Mouse (Mus musculus) left cerebral cortex, adult 9 months (tissue): ENCODE results near the gene Zfp451.
A peak's percentile ranks its signal among the peaks of the same experiment; 100 is the strongest.
"Not testable (repeated sequence)": the region's sequence is repeated elsewhere in the genome, so short reads cannot be mapped to it uniquely, and the experiment has no call there.

Experiments
- DNase-seq, 2 experiments: peaks; one replicate each; pipeline ENCODE4 v3.0.0; 2022; ENCODE audit warnings: low spot score in 2 of 2

Zfp451 gene

DNA sequence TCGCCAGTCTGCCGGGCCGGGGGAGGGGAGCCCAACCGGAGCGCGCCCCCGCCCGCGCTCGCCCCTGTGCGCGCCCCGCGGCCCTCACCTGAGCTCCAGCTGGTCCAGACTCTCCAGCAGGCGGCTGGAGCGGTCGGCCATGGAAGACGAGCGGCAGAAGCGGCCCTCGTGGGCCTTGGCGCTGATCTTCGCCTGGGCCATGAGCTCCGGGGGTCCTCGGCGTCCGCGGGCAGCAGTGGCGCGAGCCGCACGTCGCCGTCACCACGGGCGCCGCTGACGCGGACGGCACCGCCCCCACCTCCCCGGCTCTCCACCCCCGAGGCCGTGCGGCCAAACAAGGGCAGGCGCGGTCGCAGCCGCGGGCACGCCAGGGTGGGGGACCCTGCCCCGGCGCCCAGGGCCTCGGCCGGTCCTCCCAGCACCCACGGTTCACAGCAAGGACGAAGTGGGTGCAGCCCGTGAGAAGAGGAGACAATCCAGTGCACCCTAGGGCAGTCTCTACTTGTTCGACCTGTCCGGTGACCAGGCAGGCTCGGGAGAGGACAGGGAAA is 56.8 kb downstream of the Zfp451 start, which contains the start of gene Bag2:
Gene Bag2 (minus strand): TSS at position 305 of the 551 bp plus-strand sequence.
- DNase-seq = peak in 1 of 2 experiments; percentile 25

DNA sequence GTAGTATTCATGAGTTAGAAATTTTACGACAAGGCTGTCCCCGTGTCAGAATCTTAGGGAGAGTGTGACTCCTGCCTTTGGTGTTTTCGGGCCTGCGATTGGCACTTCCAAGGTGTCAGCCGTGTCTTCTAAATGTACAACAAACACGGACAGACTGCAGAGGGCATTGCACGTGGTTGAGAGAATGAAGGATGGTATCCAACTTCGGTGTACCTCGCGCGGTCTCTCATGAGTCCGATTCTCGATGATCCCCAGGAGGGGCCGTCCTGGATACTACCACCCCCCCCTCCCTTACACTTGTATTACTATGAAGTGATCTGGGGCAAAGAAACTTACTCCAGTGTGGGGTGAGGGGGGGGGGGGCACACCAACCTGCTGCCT is 57.4 kb downstream of the Zfp451 start:
- DNase-seq = no peak

DNA sequence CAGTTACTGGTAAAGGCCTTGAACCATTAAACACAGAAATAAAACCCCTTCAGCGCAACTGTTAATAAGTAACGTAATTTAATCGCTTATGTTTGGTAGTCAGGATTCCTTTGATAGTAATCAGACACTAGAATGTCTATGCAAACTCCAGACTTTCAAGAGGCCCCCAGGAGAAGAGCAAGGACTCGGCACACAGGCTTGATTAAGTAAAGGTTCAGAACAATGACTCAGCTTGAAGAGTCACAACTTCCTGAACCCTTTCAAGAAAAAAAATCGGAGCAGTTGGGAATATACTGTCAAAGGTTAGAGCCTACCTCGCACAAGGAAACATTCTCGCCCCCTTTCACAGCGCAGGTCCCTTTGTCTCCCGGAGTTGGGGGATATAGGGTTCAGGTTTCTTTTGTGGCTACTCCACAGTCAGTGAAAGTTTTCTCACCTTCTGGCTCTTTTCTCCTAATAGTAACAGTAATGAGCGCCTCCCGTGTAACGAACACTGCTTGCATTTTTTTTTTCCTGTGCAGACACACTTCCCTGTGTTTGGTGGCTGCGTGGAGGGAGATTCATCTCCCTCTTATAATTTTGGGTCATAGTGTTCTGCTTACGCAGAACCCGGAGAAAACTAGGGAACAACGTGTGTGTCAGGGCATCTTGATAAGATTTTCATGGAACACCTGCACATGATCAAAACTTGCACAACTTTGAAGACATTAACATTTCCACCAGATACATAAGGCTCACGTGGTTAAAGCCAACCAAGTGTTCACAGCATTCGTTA is 58.0 kb downstream of the Zfp451 start:
- DNase-seq = no peak

DNA sequence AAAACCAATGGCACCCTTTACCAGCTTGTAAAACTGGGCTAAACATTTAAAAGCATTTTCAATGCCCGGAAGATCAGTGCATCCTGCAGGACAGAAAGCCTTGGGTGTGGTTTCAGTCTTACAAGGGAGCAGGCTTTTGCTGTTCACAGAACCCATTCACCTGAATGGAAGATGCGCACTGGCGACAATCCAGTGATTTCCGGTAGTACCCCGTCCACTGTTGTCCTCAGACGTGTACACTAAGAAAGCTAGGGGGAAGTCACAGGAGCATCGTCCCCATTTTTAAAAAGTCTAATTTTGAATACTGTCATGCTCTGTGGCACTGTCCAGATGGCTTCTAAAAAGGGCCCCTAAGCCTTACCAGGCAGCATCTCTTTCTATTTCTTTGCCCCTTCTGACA is 58.6 kb downstream of the Zfp451 start:
- no peak for DNase-seq

DNA sequence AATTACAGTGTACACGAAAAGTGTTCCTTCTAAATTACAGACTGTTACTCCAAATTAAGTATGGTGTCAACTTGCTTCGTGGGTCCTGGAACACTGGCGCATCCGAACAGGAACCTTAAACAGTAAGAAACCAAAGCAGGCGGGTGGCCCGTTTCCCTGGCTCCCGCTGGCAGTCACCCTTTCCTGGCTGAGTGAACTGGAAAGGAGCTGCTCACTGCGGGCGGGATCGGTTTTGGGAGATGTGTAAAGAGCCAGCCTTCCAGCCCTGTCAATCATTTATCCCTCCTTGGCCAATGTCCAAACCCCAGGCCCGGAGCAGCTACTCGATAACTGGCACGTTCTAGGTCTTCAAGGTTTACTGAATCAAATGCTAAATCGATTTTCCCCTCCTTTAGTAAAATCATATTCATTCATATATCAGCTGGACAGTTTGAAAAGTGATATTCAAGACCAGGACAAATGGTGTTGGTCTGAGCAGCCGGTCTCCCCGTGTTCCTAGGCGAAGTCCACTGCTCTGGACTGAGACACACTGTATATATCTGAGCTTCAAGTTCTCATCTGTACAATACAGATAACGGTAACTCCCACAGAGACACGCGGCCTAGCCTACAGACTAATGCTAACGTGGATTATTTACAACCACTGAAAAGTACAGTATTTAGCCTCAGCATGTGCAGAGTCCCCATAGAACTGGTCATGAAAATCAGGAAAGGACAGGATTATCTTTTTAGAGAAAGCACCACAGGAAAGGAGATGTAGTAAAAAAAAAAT is 59.2 kb downstream of the Zfp451 start:
- DNase-seq = no peak

DNA sequence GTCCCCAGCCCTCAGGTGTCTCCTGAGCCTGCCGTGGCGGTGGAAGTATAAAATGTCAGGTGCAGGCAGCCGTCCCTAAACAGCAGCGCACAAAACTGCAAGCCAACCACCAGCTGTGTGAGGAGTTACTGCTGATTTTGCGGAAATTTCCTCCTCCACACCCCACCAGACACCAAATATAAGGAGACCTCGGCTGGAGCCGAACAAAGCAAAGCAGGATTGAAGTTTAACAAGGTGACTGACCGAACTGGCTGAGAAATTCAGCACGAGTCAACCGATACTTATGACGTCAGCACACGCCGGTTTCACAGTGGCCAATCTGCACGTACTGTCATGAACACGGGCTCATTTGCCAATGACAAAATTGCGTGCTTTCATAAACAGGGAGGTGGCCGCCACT is 60.3 kb downstream of the Zfp451 start:
- DNase-seq = no peak

DNA sequence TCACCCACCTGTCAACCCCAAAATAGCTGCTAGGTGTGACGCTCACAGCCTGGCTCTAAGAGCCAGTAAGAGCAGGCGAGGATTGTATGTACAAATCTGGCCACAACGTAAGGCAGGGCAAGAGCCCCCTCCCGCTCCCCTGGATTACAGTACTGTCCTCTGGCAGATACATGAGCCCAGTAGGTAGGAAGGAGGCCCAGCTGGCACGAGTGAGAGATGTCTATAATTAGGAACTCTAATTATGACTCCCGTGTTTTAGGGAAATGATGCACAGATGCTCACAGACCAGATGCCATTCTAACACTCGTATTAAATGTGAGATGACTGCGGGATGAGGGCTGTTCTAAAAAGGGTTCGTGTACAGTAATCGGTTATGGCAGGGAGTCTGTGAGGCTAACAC is 63.1 kb downstream of the Zfp451 start:
- peak; percentile 42 to 55 for DNase-seq

DNA sequence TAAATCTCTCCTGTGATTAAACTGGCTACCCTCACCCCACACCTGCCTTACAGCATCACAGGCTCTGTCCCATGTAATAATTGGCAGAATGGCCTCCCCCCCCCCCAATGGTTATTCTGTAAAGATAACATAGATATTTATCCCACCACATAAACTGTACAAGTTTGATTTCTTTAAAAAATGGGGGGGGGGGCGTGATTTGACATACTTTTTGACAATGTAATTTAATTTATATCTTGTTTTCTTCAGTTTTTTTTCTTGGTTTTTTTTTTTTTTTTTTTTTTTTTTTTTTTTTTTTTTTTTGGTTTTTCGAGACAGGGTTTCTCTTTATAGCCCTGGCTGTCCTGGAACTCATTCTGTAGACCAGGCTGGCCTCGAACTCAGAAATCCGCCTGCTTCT is 64.7 kb downstream of the Zfp451 start:
- DNase-seq = not testable (repeated sequence)

DNA sequence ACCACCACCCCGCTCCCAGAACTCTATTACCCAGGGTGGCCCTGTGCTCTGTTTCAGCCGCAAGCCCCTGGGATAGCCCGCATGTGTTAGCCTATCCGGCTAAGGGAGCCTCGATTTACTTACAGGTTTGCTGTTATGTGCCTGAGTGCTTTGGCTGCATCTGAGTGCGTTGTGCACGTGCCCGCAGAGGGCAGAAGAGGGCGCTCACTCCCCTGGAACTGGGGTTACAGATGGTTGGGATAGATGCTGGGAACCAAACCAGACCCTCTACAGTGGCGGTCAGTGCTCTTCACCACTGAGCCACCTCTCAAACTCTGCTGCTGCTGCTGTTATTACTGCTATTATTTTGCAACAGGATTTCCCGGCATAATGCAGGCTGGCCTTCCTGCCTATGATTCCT is 65.3 kb downstream of the Zfp451 start:
- no peak for DNase-seq

DNA sequence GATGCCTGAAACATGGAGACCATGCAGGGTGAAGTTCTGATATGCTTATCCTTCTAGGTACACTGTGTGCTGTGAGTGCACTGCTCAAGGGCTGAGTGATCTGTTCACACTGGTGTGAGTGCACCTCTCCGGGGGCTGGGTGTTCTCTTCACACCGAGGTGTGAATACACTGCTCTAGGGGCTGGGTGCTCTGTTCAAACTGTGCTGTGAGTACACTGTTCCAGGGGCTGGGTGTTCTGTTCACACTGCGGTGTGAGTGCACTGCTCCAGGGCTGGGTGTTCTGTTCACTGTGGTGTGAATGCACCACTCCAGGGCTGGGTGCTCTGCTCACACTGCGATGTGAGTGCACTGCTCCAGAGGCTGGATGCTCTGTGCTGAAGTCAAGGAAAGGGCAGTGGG is 68.5 kb downstream of the Zfp451 start:
- DNase-seq = no peak

DNA sequence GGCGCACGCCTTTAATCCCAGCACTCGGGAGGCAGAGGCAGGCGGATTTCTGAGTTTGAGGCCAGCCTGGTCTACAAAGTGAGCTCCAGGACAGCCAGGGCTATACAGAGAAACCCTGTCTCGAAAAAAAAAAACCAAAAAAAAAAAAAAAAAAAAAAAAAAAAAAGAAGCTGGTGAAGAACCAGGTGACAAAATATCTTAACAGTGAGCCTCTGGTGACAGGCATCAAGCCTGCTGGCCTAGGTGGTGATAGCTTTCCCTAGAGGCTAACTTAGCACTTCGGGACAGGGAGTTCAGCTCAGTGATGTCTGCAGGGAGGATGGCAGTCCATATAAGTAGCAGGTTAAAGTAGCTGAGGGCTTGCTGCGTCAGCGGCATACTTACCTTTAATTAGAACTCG is 69.6 kb downstream of the Zfp451 start:
- DNase-seq = not testable (repeated sequence)

DNA sequence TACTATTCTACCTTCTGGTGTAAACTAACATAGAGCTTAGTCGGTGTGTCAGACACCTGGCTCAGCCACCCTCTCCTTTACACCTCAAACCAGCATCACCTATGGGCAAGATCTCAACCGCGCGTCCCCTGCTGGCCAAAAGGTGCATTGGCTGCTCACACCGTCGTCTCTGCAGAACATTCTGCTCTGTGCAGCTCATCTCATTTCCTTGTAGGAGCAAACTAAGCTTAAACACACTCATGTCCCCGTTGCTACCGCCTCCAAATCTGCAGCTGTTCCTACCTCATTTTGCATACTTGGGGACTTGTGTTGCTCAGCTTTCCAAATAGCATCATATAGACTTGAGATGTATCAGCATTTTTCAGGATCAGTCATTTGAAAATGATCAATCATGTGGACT is 71.5 kb downstream of the Zfp451 start:
- peak in 1 of 2 experiments; percentile 61 for DNase-seq

DNA sequence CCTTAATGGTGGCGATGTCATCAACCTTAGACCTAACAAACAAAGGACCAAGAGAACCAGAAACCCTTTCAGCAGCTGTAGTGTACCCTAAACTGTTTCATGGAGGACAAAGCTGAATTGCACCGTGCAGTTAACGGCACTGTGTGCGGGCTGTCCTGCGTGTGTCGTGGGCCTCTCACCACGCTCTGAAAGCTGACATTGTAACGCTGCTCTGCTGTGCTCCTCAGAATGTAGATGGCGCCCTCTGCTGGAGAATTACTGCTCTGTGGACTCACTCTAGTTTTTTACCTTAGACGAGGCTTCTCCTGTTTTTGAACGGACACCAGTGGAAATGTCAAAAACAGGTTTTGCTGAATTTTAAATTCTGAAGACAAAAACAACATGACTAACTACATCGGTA is 75.1 kb downstream of the Zfp451 start:
- peak; percentile 47 to 92 for DNase-seq

DNA sequence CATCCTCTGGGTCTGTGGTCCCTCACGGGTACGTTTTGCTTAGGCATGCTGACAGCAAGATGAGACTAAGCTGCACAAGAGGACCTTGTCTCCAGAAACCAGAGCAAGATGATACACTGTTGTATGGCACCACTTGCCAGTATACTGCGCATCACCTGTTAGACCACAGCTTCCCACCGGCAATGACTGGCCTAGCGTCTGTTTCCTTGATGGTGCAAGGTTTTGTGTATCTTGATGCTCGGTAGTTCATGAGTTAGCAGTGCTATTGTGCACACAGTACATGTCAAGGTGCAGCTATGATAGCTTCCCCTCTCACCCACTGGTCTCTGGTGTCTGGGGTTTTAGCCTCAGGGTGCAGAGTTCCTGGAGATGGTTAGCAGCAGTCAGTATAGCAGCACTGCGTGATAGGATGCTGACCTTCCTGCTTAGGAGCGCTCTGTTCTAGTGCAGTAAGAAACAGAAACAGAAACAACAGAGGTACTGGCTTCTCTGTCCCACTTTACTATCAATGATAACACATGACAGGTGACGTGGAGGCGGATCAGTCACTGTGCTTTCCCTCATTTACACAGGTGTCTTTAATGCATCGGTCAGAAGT is 75.6 kb downstream of the Zfp451 start:
- DNase-seq = no peak

DNA sequence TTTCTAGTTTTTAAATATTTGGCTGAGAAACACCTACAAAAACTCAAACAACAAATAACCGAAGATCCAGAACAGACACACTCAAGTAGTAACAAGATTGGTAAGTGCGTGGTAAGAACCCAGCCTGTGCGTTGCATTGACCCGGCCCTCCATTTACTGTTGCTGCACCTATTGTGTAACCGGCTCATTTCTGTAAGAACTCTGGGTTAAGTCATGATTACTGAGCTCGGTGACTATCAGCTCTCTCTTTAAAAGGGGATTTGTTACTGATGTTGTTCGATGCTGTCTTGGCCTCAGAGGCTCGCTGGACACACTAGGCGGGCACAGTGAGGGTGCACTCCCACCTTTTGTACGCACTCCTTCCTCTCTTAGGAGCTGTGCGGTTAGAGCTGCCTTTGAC is 76.1 kb downstream of the Zfp451 start:
- no peak for DNase-seq

DNA sequence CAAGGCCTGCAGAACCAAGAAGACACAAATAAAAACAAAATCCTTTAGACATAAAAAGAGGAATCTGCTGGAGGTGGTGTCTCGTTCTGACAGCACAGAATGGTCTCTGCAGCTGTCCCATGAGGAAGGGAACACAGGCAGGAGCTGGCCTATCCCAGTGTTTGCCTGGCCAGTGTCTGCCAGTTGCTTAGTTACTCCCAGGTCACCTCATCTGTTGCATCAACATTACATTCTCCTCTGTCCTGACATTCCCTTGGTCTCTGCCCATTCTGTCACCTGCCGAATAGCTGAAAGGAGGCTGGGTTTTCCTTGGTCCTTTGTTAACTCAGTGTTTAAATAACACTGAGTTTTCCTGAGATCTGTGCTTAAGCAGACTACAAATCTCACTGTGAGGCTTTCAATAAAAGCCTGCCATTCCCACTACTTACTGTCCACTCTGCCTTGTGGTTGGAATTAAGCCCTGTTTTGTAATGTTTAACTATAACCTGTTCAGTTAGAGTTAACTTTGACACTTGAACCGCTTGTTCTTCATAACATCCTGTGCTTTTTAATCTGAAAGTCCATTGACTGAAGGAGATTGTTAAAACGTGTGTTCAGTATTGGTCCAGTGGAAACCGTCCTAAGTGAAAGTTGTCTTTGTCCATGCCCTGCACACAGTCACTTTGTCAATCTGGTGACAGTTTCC is 80.3 kb downstream of the Zfp451 start:
- DNase-seq = no peak

DNA sequence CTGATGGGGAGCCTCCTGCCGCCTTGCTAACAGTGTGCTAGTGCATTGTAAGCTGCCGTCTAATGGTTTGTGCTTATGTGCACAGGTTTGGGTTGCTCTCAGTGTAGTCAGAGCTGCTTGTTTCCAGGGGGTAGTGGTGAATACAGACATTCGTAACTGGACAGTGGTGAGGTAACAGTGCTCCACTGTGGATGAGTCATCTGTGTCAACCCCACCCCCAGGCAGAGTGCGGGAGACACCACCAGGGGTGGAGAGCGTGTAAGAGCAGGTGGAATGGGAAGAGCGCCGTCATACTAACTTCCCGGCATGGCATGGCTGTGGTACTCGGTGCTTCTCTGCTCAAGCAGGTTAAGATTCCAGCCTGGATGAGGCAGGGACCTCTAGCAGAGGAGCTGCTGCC is 81.4 kb downstream of the Zfp451 start:
- no peak for DNase-seq

DNA sequence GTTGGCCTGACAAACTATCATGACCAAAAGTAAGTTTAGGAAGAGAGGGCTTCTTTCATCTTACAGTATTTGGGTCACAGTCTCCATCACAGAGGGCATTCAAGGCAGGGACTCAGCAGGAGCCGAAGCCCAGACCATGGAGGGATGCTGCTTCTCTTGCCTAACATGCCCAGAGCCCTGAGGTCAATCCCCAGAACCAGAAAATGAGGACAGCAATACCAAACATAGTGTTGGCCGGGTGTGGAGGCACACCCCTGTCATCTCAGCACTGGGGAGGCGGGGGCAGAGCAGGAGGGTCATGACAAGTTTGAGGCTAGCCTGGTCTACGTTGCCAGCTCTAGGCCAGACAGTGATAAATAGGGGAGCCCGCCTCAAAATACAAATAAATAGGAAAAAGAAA is 89.3 kb downstream of the Zfp451 start:
- DNase-seq = no peak

DNA sequence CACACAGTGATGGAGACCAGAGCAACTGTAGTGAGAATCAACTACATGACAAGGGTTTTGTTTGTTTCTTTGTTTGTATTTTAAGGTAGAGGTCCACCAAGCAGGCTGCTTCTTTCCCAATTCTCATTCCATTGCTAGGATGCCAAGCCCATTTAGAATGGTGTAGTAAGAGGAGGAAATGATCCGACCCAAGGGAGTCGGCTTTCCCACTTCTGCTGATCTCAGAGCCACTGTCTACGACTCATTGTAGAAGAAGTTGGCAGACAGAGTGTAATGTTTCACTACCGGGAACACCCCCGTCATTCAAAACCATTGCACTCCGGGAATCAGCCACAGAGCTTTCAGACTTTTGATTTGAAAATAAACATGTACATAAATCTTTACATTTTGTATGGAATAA is 89.9 kb downstream of the Zfp451 start:
- no peak for DNase-seq

DNA sequence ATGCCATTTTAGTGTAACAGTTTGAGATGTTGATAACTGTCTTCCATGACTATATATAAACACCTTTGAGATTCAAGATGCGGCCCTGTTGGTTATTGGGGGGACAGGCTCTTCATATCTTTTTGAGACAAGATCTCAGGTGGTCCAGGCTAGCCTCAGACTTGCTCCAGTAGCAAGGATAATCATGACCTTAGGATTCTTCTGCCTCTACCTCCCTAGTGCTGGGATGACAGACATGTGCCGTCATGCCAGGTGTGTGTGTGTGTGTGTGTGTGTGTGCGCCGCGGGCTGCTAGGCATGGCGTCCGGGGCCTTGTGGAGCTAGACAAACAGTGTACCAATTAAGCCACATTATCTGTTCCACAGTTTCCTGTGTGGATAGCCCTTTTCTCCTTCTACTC is 93.4 kb downstream of the Zfp451 start:
- DNase-seq = no peak

DNA sequence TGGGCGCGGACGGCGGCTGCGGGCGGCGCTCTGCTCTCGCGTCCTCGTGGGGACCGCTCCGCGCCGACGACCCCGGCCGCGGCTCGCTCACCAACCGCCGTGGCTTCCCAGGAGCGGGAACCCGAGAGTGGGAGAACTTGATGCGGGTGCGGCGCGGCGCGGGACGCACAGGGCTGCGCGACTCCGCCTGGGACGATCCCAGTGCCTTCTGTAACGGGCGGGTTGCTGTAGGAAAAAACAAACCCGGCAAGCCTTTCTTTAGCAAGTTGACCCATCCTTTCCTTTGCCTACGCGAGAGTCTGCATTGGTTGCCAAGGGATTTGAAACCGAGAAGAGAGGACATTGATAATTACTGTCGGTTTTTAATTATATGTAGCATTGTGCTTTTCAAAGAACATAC is 94.2 kb downstream of the Zfp451 start:
- no peak for DNase-seq

DNA sequence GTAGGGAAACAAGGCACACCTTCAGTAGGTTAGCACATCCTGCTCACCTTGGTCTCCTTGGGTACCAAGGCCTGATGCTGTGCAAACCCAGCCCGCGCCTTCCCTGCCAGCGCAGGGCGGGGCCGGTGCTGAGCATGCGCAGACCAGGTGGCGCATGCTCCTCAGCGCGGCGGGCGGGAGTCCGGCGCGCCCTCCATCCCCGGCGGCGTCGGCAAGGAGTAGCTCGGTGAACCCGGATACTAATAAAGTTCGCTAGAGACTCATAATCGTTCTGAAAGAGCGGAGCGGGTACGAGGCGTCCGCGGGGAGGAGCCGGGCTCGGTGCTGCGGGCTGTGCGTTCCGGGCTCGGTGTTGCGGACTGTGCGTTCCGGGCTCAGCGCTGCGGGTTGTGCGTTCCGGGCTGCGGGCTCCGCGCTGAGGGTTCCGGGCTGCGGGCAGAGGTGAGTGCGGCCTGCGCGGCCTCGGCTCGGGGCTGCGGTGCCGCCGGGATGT is 94.6 kb downstream of the Zfp451 start, which contains the start of gene Rab23:
Gene Rab23 (plus strand): TSS at position 155 of the 493 bp plus-strand sequence.
- peak; percentile 73 to 86 for DNase-seq
